Mouse (Mus musculus): ENCODE data around the gene 4933402D24Rik.

- TF ChIP-seq GATA1 (IDR thresholded peaks at IDR 0.05; ENCODE audit: low read length) (no peak), TAL1 (IDR thresholded peaks at IDR 0.05; ENCODE audit: low read length) (no peak)
Observed at GRCm38 (mm10) chr1:63808584-63808983, 39.5 kb upstream of the 4933402D24Rik start.

Measured in erythroblast, embryonic 14.5 days (primary cell).